Mouse (Mus musculus): ENCODE results near the gene Vmn2r104.

Gene Vmn2r104

GRCm38 (mm10) chr17:20048236-20048635, at the start of gene Vmn2r104:
Gene Vmn2r104, minus strand, starts transcription at chr17:20048336.
- no peak for DNase-seq (ENCODE audit: low spot score in 2 of 2)

GRCm38 (mm10) chr17:20074090-20074489, 26.0 kb upstream of the Vmn2r104 start:
- no peak for DNase-seq (ENCODE audit: low spot score in 2 of 2)

- DNase-seq (ENCODE audit: low spot score in 2 of 2), result no peak
Observed at GRCm38 (mm10) chr17:20071656-20072396, 23.7 kb upstream of the Vmn2r104 start.
